Mouse (Mus musculus) ES-Bruce4 (cell line): ENCODE data around the gene Tvp23b.

Source experiments
- CTCF ChIP-seq: IDR thresholded peaks from one replicate; pipeline ENCODE4 v1.8.1; 2011; ENCODE audit warnings: low read depth, low read length
- EP300 ChIP-seq: IDR thresholded peaks from 2 replicates; pipeline ENCODE4 v1.6.1; 2011; ENCODE audit warnings: low read depth, low read length; ENCODE audit not compliant: insufficient read depth
- POLR2A ChIP-seq: IDR thresholded peaks from one replicate; pipeline ENCODE4 v1.8.1; 2011; ENCODE audit warnings: low read length; ENCODE audit not compliant: insufficient read depth

DNA sequence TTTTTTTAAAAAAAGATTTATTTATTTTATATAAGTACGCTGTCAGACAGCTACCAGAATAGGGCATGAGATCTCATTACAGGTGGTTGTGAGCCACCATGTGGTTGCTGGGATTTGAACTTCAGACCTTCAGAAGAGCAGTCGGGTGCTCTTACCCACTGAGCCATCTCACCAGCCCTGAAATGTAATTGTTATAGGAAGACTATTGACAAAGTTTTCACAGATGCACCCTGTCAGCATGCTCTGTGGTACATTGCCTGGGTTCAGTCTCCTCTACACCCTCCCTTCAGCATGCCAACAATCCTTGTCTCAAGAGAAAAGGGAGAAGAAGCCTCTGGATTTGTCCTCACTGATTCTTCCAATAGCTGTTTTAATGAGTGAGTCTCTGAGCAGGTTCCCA is 33.9 kb downstream of the Tvp23b start:
- TF ChIP-seq POLR2A: no peak
- TF ChIP-seq CTCF: no peak
- TF ChIP-seq EP300: no peak
